Mouse (Mus musculus): ENCODE measurements around the gene Fam71b. TPM values are rescaled to one million over a fixed set of nuclear protein-coding genes. Genes with fewer than 3 reads are reported as not detected.

Fam71b gene
- polyA plus RNA-seq, 1 experiment from 2014 or later = not detected

Other genes starting within 250 kb of the Fam71b start
- gene Nipal4, start 230.1 kb upstream of the Fam71b start, polyA plus RNA-seq (2015; fragmentation: Nextera tagmentation; extraction: Ambion mirVana) = 0.15 and 0.75 TPM in 2 replicates
- gene Fndc9, start 161.0 kb upstream of the Fam71b start, polyA plus RNA-seq (2015; fragmentation: Nextera tagmentation; extraction: Ambion mirVana) = 1.5 and 2.3 TPM in 2 replicates
- 88.0 and 91.1 TPM in 2 replicates for gene Cyfip2, start 83.7 kb upstream of the Fam71b start, polyA plus RNA-seq (2015; fragmentation: Nextera tagmentation; extraction: Ambion mirVana)
- gene Itk, start 7.0 kb upstream of the Fam71b start, polyA plus RNA-seq (2015; fragmentation: Nextera tagmentation; extraction: Ambion mirVana) = 2.3 TPM in 1 of 2 replicates, not detected in the other
- 64.0 and 66.6 TPM in 2 replicates for gene Med7, start 40.4 kb downstream of the Fam71b start, polyA plus RNA-seq (2015; fragmentation: Nextera tagmentation; extraction: Ambion mirVana)
- gene Havcr2, start 58.4 kb downstream of the Fam71b start, polyA plus RNA-seq (2015; fragmentation: Nextera tagmentation; extraction: Ambion mirVana) = 0.29 and 0.36 TPM in 2 replicates
- not detected in 2 replicates for gene Gm12169, start 127.7 kb downstream of the Fam71b start, polyA plus RNA-seq (2015; fragmentation: Nextera tagmentation; extraction: Ambion mirVana)
- gene BC053393, start 175.0 kb downstream of the Fam71b start, polyA plus RNA-seq (2015; fragmentation: Nextera tagmentation; extraction: Ambion mirVana) = not detected in 2 replicates
- gene Dppa1, start 232.7 kb downstream of the Fam71b start, polyA plus RNA-seq (2015; fragmentation: Nextera tagmentation; extraction: Ambion mirVana) = not detected in 2 replicates

Data from neural tube, embryonic 15.5 days (tissue).